Mouse (Mus musculus) kidney, embryonic 16.5 days (tissue): ENCODE data around the gene Ripk4. TPM values are rescaled to one million over a fixed set of nuclear protein-coding genes. Genes with fewer than 3 reads are reported as not detected.
A peak's percentile ranks its signal among the peaks of the same experiment; 100 is the strongest.

Experiments used
- ATAC-seq: fragments of 200-750 bp; cut with Nextera tagmentation; 2 replicates; pipeline ENCODE4 v1.8.0; 2017; ENCODE audit warnings: moderate TSS enrichment; ENCODE audit not compliant: low FRiP score, low TSS enrichment
- H3K27ac ChIP-seq: fragments of 300-500 bp; sonication (generic); 2 replicates; pipeline ENCODE4 v1.5.1; 2014; ENCODE audit warnings: low read length
- H3K27me3 ChIP-seq: fragments of 300-500 bp; sonication (generic); 2 replicates; pipeline ENCODE4 v1.6.1; 2014; ENCODE audit warnings: low read length, control low read depth, mixed read lengths; ENCODE audit not compliant: insufficient read depth
- H3K36me3 ChIP-seq: fragments of 300-500 bp; sonication (generic); 2 replicates; pipeline ENCODE4 v1.6.1; 2014; ENCODE audit warnings: low read length, control low read depth, mixed read lengths; ENCODE audit not compliant: insufficient read depth
- H3K4me1 ChIP-seq: fragments of 300-500 bp; sonication (generic); 2 replicates; pipeline ENCODE4 v1.6.1; 2014; ENCODE audit warnings: low read length, control low read depth, mixed read lengths; ENCODE audit not compliant: insufficient read depth
- H3K4me2 ChIP-seq: fragments of 300-500 bp; sonication (generic); replicated peaks from 2 replicates; pipeline ENCODE4 v1.6.1; 2014; ENCODE audit warnings: low read depth, low read length
- H3K4me3 ChIP-seq: fragments of 300-500 bp; sonication (generic); 2 replicates; pipeline ENCODE4 v1.5.1; 2014; ENCODE audit warnings: mild to moderate bottlenecking, low read length
- H3K9ac ChIP-seq: fragments of 300-500 bp; sonication (generic); replicated peaks from 2 replicates; pipeline ENCODE4 v1.6.1; 2014; ENCODE audit warnings: low read length
- H3K9me3 ChIP-seq: fragments of 300-500 bp; sonication (generic); 2 replicates; pipeline ENCODE4 v1.6.1; 2016; ENCODE audit warnings: low read length, control low read depth
- WGBS: fragments of 180-500 bp; shearing (Covaris S2); extraction: QIAGEN DNeasy Blood & Tissue Kit; methylation state at CpG from one replicate; pipeline ENCODE4 v1.1.7; 2014; 5-methylcytosine and 5-hydroxymethylcytosine counted together
- polyA plus RNA-seq: library from polyadenylated mRNA; unstranded; fragments of >200 nt; fragmentation: Nextera tagmentation; extraction: Ambion mirVana; gene quantifications from 2 replicates; pipeline ENCODE4 v1.2.1, GENCODE M21; 2015

Ripk4 gene
- polyA plus RNA-seq, 1 experiment from 2014 or later = 12.1 TPM

DNA sequence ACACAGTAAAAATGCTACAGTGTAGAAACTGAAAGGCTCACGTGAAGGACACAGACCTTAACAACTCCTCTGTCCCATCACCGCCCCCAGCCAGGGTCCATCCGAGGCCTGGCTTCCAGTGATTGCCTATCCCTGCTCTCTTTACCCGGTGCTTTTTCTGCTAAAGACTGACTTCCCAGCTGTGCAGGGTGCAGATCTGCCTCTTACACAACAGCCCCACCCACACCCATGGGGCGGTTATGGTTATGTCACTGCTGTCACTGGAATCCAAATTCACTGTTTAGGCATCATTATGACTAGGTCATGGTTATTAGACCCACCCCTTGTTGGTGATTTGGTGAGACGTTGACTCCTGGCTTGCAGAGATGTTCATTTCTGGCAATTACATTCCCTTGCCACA, 25.6 kb downstream of the Ripk4 start:
- no peaks in the 10 kb centered on the region for H3K9me3 ChIP-seq
- H3K4me1 ChIP-seq = no peaks in the 10 kb centered on the region
- H3K27me3 ChIP-seq = no peaks in the 10 kb centered on the region
- no peak overlapping the region for H3K9ac ChIP-seq
- H3K4me2 ChIP-seq = no peak overlapping the region
- H3K4me3 ChIP-seq = no peak overlapping the region
- ATAC-seq = no peak
- no peak overlapping the region for H3K27ac ChIP-seq
- WGBS = 50% methylated on average over 6 of the region's 6 CpGs
- H3K36me3 ChIP-seq = no peaks in the 10 kb centered on the region

DNA sequence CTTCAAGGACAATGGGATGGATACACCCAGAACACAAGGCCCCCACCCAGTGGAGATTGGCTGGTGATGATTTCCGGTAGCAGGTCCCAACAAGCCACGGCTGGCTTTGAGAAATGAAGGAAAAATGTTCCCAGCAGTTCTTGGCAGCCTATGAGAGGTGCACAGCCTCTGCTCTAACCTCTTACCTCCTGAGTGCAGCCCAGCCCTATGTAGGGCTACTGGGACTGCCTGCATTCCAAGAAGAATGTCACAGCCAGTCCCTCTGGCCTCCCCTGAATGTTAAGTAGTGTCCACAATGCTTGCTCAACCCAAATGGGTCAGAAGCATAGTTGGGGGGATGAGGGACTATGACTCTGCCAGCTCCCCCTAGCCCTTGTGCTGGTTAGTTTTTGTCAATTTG, 27.0 kb downstream of the Ripk4 start:
- no peak for ATAC-seq
- H3K4me1 ChIP-seq = no peaks in the 10 kb centered on the region
- no peak overlapping the region for H3K27ac ChIP-seq
- no peaks in the 10 kb centered on the region for H3K9me3 ChIP-seq
- no peaks in the 10 kb centered on the region for H3K27me3 ChIP-seq
- H3K36me3 ChIP-seq = no peaks in the 10 kb centered on the region
- no peak overlapping the region for H3K4me3 ChIP-seq
- no peak overlapping the region for H3K9ac ChIP-seq
- 92% methylated on average over 2 of the region's 2 CpGs for WGBS
- no peak overlapping the region for H3K4me2 ChIP-seq

DNA sequence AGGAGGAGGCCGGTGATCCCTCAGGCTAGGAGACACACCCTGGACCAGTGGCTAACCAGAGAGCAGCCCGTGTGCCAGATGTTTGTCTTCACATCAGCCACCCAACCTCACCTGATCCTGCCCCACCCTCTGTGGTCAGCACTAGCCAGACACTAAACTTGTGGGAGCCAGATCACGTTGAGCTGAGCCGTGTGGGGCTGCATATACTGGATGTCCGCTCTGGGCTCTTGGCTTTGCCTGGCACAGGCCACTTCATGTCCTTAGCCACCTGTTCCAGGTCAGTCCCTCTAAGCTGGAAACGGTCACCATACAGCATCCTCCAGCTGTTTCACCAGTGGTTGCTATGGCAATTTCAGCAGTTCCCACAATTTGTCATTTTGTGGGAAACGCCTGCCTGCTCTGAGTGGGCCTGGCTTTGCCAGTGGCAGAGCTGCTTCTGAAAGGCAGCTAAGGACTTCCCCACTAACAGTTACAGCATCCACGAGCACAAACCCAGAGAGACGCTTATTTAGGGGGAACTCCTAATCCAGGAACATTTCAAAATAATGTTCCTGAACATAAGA, 28.7 kb downstream of the Ripk4 start:
- Histone ChIP-seq H3K4me1 (no peaks in the 10 kb centered on the region), H3K9ac (no peak overlapping the region), H3K36me3 (no peaks in the 10 kb centered on the region), H3K4me3 (no peak overlapping the region), H3K9me3 (no peaks in the 10 kb centered on the region), H3K27ac (no peak overlapping the region), H3K4me2 (no peak overlapping the region), H3K27me3 (no peaks in the 10 kb centered on the region)
- WGBS = 46% methylated on average over 9 of the region's 9 CpGs
- ATAC-seq = peak; percentile 61

DNA sequence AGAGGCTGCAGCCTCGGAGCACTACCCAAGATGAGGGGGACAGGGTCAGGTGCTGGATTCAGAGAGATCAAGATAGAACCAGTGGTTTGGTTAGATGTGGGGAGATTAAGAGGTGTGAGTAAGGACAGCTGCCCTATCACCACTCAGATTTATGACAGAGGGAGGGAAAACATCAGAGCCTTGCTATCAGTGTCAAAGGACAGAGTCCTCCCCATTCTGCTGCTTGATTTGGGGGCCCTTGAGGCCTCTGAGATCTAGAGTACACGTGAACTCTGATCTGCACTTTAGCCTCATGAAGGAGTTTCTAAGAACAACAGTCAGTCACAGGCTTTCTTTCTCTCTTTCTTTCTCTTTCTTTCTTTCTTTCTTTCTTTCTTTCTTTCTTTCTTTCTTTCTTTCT, 30.0 kb downstream of the Ripk4 start:
- no peak overlapping the region for H3K4me3 ChIP-seq
- H3K9me3 ChIP-seq = no peaks in the 10 kb centered on the region
- H3K27ac ChIP-seq = no peak overlapping the region
- no peak overlapping the region for H3K4me2 ChIP-seq
- H3K36me3 ChIP-seq = no peaks in the 10 kb centered on the region
- ATAC-seq = no peak
- H3K4me1 ChIP-seq = no peaks in the 10 kb centered on the region
- no peaks in the 10 kb centered on the region for H3K27me3 ChIP-seq
- 17% methylated on average over 2 of the region's 2 CpGs for WGBS
- no peak overlapping the region for H3K9ac ChIP-seq

DNA sequence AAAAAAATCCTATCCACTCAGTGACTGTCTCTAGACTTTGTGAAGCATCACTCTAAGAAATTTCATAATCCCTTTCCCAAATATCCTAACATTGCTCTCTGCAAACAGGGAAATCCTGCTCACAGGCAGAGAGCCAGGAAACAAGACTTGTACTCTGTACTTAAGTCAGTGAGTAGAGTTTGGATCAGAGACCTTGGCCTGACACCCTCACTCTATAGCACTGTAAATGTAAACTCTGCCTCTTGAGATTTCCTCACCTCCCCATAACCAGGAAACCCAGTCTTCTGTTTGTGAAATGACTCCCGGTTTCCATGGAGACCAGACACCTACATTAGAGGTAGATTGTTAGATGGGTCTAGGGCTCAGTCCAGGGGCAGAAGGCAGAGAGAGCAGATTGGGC, 33.3 kb downstream of the Ripk4 start:
- Histone ChIP-seq H3K27ac (no peak overlapping the region), H3K9ac (no peak overlapping the region), H3K36me3 (no peaks in the 10 kb centered on the region), H3K27me3 (no peaks in the 10 kb centered on the region), H3K4me2 (no peak overlapping the region), H3K4me3 (no peak overlapping the region), H3K9me3 (no peaks in the 10 kb centered on the region), H3K4me1 (no peaks in the 10 kb centered on the region)
- ATAC-seq = no peak
- WGBS = 84% methylated on average over 1 of the region's 1 CpGs

DNA sequence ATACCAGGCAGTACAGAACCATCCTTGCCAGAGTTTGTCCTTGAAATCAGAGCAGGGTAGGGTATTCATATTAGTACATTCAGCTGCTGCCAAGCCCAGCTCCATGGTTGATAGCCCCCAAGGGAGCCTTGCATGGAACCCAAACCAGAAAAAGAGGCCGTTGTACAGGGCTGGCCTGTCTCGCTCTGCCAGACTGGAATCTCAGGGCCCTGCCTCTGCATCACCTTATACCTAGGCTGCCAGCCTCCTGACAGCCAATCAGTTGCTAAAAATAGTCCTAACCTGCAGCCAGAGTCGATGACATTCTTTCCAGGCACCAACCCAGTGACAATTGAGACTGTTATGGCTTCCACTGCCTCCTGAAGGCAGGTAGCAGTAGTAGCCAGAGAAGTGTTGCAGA, 37.2 kb downstream of the Ripk4 start:
- Histone ChIP-seq H3K4me2 (no peak overlapping the region), H3K36me3 (no peaks in the 10 kb centered on the region), H3K27ac (no peak overlapping the region), H3K4me3 (no peak overlapping the region), H3K9me3 (no peaks in the 10 kb centered on the region), H3K9ac (no peak overlapping the region), H3K4me1 (no peaks in the 10 kb centered on the region), H3K27me3 (no peaks in the 10 kb centered on the region)
- 60% methylated on average over 3 of the region's 3 CpGs for WGBS
- no peak for ATAC-seq

DNA sequence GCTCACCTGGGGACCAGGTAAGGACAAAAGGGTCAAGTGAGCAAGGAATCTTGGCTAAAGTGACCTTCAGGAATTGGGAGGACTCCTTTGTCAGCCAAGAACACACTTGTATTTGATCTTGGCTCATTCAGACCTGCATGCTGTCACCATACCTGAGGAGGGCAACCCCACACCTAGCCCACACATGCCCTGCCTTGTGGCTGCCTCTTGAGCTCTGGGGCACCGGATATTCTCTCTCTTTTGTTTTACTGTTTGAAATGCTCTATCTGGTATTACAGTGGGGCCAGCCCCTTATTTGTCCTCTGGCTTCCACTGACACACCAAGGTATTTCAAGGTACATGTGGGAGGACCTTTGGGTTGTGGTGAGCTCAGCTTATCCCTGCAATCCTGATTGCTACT, 43.5 kb downstream of the Ripk4 start:
- Histone ChIP-seq H3K36me3 (no peaks in the 10 kb centered on the region), H3K9ac (no peak overlapping the region), H3K4me2 (no peak overlapping the region), H3K9me3 (no peaks in the 10 kb centered on the region), H3K4me1 (no peaks in the 10 kb centered on the region), H3K4me3 (no peak overlapping the region), H3K27me3 (no peaks in the 10 kb centered on the region), H3K27ac (no peak overlapping the region)
- no peak for ATAC-seq
- WGBS = 100% methylated on average over 1 of the region's 1 CpGs

DNA sequence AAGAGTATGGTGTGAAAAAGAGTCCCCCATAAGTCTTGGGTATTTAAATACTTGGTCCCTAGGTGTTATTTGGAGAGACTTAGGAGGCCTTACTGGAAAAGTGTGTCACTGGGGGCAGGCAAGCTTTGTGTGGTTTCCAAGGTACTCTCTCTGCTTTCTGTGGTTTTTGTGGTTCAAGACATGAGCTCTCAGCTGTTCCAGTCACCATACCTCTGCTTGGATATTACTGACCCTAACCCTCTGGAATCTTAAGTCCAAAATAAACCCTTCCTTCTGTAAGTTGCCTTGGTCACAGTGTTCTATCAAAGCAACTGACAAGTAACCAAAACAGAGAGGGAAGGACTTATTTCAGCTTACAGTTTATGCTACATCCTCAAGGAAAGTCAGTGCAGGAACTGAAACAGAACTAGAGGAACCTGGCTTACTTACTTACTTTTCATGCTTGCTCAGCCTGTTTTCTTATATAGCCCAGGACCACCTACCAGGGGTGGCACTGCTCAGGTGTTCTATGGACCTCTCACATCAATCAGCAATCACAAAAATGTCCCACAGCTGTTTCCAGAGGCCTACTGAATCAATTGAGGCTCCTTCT, 44.1 kb downstream of the Ripk4 start:
- no peaks in the 10 kb centered on the region for H3K36me3 ChIP-seq
- no peaks in the 10 kb centered on the region for H3K27me3 ChIP-seq
- H3K9ac ChIP-seq = no peak overlapping the region
- no peaks in the 10 kb centered on the region for H3K9me3 ChIP-seq
- H3K4me3 ChIP-seq = no peak overlapping the region
- no peaks in the 10 kb centered on the region for H3K4me1 ChIP-seq
- no peak overlapping the region for H3K27ac ChIP-seq
- no peak for ATAC-seq
- no peak overlapping the region for H3K4me2 ChIP-seq

DNA sequence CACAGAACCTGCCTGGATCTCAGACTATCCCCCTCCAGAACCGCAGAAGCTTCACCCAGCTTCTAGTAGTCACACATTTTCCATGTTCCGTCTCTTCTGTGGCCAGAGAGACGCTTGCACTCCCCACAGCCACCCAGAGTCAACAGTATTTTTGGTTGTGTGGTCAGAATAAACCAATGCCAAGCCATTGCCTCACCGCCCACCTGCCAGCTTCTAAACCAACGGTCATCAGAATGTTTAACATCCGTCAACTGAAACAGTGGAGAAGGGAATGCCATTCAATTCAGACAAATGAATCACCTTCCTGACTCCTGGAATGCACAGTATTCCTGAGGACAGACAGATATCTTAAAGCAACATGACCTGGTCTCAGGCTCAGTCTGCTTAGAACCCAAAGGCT, 47.0 kb downstream of the Ripk4 start:
- no peaks in the 10 kb centered on the region for H3K27me3 ChIP-seq
- no peak overlapping the region for H3K9ac ChIP-seq
- no peak for ATAC-seq
- no peak overlapping the region for H3K4me2 ChIP-seq
- no peak overlapping the region for H3K27ac ChIP-seq
- no peaks in the 10 kb centered on the region for H3K9me3 ChIP-seq
- H3K36me3 ChIP-seq = no peaks in the 10 kb centered on the region
- 83% methylated on average over 6 of the region's 6 CpGs for WGBS
- H3K4me1 ChIP-seq = no peaks in the 10 kb centered on the region
- H3K4me3 ChIP-seq = no peak overlapping the region

DNA sequence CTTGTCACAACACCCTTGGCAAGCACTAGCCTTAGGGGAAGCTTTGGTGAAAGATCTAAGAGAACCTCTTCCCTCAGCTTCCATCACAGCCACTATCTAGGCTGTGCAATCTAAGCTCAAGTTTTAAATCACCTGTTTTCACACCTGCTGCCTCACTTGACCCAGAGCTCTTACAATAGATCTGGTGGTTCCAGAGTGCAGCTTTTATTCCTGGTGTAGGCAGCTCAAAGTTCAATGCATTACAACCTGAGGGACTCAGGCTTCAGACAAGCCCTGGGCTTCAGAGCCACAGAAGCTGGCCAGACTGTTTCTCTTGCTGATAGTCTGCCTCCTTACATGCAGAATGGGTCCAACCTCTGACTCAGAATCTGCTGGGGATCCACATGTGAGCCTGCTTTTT, 51.5 kb downstream of the Ripk4 start:
- Histone ChIP-seq H3K27ac (no peak overlapping the region), H3K27me3 (no peaks in the 10 kb centered on the region), H3K36me3 (no peaks in the 10 kb centered on the region), H3K4me1 (no peaks in the 10 kb centered on the region), H3K9me3 (no peaks in the 10 kb centered on the region), H3K4me3 (no peak overlapping the region), H3K4me2 (no peak overlapping the region), H3K9ac (no peak overlapping the region)
- no peak for ATAC-seq
